Mouse (Mus musculus): ENCODE measurements around the gene Mrpl19. TPM values are rescaled to one million over a fixed set of nuclear protein-coding genes. Genes with fewer than 3 reads are reported as not detected.

Mrpl19 gene
- total and polyA plus RNA-seq, 3 experiments = 36.6 to 89.0 TPM; not detected in 1

DNA sequence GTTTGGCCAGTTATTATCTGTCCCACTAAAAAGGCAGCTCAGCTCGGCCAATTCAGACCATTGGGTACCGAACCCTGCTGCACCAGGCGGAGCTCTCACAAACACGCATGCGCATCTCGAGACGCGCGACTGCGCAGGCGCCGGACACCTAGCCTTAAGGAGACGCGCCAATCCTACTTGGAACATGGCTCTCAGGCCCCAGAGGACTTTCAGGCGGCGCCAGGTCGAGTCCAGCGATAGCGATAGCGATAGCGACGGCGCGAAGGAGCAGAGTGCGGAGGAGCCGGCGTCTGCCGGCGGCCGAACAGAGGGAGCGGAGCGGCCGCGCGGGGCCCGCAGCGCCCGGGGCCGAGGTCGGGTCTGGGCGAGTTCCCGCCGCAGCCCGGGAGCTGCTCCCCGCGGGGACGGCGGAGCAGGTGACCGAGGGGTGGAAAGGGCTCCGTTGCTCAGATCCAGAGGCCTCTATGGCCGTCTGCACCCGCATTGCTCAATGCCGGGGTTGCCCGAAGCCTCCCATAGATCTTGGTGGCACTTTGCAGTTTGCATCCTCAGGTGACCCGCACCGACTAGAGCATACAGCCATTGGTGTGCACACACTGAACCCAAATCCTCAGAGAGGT is 42.1 kb downstream of the Mrpl19 start, which contains the start of gene Gcfc2 (continued):
- TF ChIP-seq ELF1 (IDR thresholded peaks at IDR 0.05; ENCODE audit: low read depth, low read length) (no peak), MXI1 (IDR thresholded peaks at IDR 0.05; ENCODE audit: low read depth, low read length) (no peak), POLR2A (IDR thresholded peaks at IDR 0.05; ENCODE audit: control insufficient read depth in 1 of 2, insufficient read depth in 1 of 2, low read depth in 1 of 2, low read length in 2 of 2, poor library complexity in 1 of 2) (peak; percentile 61 to 93; a peak in 3 of 4 replicates)

- Histone ChIP-seq H3K79me2 (ENCODE audit: control insufficient read depth, insufficient read depth, low read length, poor library complexity) (no peaks in the 10 kb centered on the region), H3K27me3 (ENCODE audit: control insufficient read depth in 1 of 2, insufficient read depth in 2 of 2, low read length in 2 of 2) (no peaks in the 10 kb centered on the region), H3K4me1 (ENCODE audit: control insufficient read depth in 1 of 2, insufficient read depth in 2 of 2, low read length in 2 of 2) (no peaks in the 10 kb centered on the region), H3K9me3 (replicated peaks; ENCODE audit: insufficient read depth, low read length) (no peaks in the 10 kb centered on the region), H3K36me3 (ENCODE audit: control insufficient read depth in 1 of 2, insufficient read depth in 2 of 2, low read length in 2 of 2) (no peaks in the 10 kb centered on the region), H3K27ac (ENCODE audit: control insufficient read depth, low read depth, low read length) (no peak overlapping the region), H3K4me3 (ENCODE audit: control insufficient read depth in 1 of 2, insufficient read depth in 1 of 2, low read depth in 2 of 2, low read length in 2 of 2) (no peak overlapping the region), H3K9ac (ENCODE audit: control insufficient read depth, low read depth, low read length, poor library complexity, severe bottlenecking) (no peak overlapping the region)
- TF ChIP-seq RCOR1 (IDR thresholded peaks at IDR 0.05; ENCODE audit: low read depth, low read length) (no peak), POLR2AphosphoS2 (IDR thresholded peaks at IDR 0.05; ENCODE audit: low read length) (no peak), USF1 (IDR thresholded peaks at IDR 0.05; ENCODE audit: low read depth, low read length) (no peak), UBTF (IDR thresholded peaks at IDR 0.05; ENCODE audit: borderline replicate concordance, insufficient read depth, low read depth, low read length) (no peak), JUND (IDR thresholded peaks at IDR 0.05; ENCODE audit: low read depth, low read length) (no peak), TCF12 (IDR thresholded peaks at IDR 0.05; ENCODE audit: low read depth, low read length) (no peak), KAT2A (conservative IDR thresholded peaks at IDR 0.05; ENCODE audit: low read depth, low read length) (no peak), ZNF384 (IDR thresholded peaks at IDR 0.05; ENCODE audit: low read depth, low read length) (no peak), USF2 (IDR thresholded peaks at IDR 0.05; ENCODE audit: borderline replicate concordance in 1 of 2, insufficient read depth in 1 of 2, low read depth in 1 of 2, low read length in 2 of 2) (no peak), GATA1 (IDR thresholded peaks at IDR 0.05; ENCODE audit: low read depth, low read length) (no peak), POLR2A (IDR thresholded peaks at IDR 0.05; ENCODE audit: control insufficient read depth in 1 of 2, insufficient read depth in 1 of 2, low read depth in 1 of 2, low read length in 2 of 2, poor library complexity in 1 of 2) (no peak), E2F4 (IDR thresholded peaks at IDR 0.05; ENCODE audit: borderline replicate concordance, low read depth, low read length) (no peak), RAD21 (IDR thresholded peaks at IDR 0.05; ENCODE audit: low read depth, low read length) (no peak), MXI1 (IDR thresholded peaks at IDR 0.05; ENCODE audit: low read depth, low read length) (no peak)
- no peak for DNase-seq (ENCODE audit: low read depth, low spot score)
Measured at GRCm38 (mm10) chr6:81912177-81912576, 53.6 kb downstream of the Mrpl19 start.

DNA sequence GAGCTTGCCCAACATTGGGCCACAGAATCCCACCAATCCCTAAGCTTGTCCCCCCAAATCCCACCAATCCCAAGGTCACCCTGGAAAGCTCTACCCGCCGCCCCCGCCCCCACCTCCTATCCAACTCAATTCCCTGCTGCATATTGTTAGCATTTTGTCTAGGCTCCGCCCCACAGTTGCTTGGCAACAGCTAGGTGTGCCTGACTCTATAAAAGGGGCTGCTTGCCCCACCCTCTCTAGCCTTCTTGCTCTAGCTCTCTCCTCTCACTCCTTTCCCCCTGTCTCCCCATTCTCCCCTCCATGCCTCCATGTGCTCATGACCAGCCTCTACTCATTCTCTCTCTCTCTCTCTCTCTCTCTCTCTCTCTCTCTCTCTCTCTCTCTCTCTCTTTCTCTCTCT is 54.0 kb downstream of the Mrpl19 start:
- Histone ChIP-seq H3K27ac (ENCODE audit: control insufficient read depth, low read depth, low read length) (no peak overlapping the region), H3K4me1 (ENCODE audit: control insufficient read depth in 1 of 2, insufficient read depth in 2 of 2, low read length in 2 of 2) (no peaks in the 10 kb centered on the region), H3K27me3 (ENCODE audit: control insufficient read depth in 1 of 2, insufficient read depth in 2 of 2, low read length in 2 of 2) (no peaks in the 10 kb centered on the region), H3K9me3 (replicated peaks; ENCODE audit: insufficient read depth, low read length) (no peaks in the 10 kb centered on the region), H3K9ac (ENCODE audit: control insufficient read depth, low read depth, low read length, poor library complexity, severe bottlenecking) (no peak overlapping the region), H3K36me3 (ENCODE audit: control insufficient read depth in 1 of 2, insufficient read depth in 2 of 2, low read length in 2 of 2) (no peaks in the 10 kb centered on the region), H3K79me2 (ENCODE audit: control insufficient read depth, insufficient read depth, low read length, poor library complexity) (no peaks in the 10 kb centered on the region), H3K4me3 (ENCODE audit: control insufficient read depth in 1 of 2, insufficient read depth in 1 of 2, low read depth in 2 of 2, low read length in 2 of 2) (no peak overlapping the region)
- TF ChIP-seq CTCF (IDR thresholded peaks at IDR 0.05 in 2 of 3, conservative IDR thresholded peaks at IDR 0.05 in 1 of 3; ENCODE audit: control insufficient read depth in 1 of 3, insufficient read depth in 1 of 3, low read depth in 2 of 3, low read length in 3 of 3, poor library complexity in 1 of 3, severe bottlenecking in 1 of 3) (no peak), EP300 (IDR thresholded peaks at IDR 0.05; ENCODE audit: low read depth in 1 of 2, low read length in 2 of 2) (no peak), HCFC1 (IDR thresholded peaks at IDR 0.05; ENCODE audit: low read depth, low read length) (no peak), ELF1 (IDR thresholded peaks at IDR 0.05; ENCODE audit: low read depth, low read length) (no peak), E2F4 (IDR thresholded peaks at IDR 0.05; ENCODE audit: borderline replicate concordance, low read depth, low read length) (no peak), BHLHE40 (IDR thresholded peaks at IDR 0.05; ENCODE audit: borderline replicate concordance, low read depth, low read length) (no peak), TCF12 (IDR thresholded peaks at IDR 0.05; ENCODE audit: low read depth, low read length) (no peak), ZKSCAN1 (IDR thresholded peaks at IDR 0.05; ENCODE audit: low read depth, low read length) (no peak), MYC (IDR thresholded peaks at IDR 0.05; ENCODE audit: low read depth, low read length) (no peak), ZC3H11A (IDR thresholded peaks at IDR 0.05; ENCODE audit: low read depth, low read length) (no peak), RCOR1 (IDR thresholded peaks at IDR 0.05; ENCODE audit: low read depth, low read length) (no peak), TBP (IDR thresholded peaks at IDR 0.05; ENCODE audit: low read depth, low read length) (no peak), POLR2A (IDR thresholded peaks at IDR 0.05; ENCODE audit: control insufficient read depth in 1 of 2, insufficient read depth in 1 of 2, low read depth in 1 of 2, low read length in 2 of 2, poor library complexity in 1 of 2) (no peak), UBTF (IDR thresholded peaks at IDR 0.05; ENCODE audit: borderline replicate concordance, insufficient read depth, low read depth, low read length) (no peak), POLR2AphosphoS5 (IDR thresholded peaks at IDR 0.05; ENCODE audit: borderline replicate concordance, low read depth, low read length) (no peak)
- no peak for DNase-seq (ENCODE audit: low read depth, low spot score)

All from MEL (cell line).